Mouse (Mus musculus) olfactory bulb, adult 2 months (tissue): ENCODE data around the gene Soat1. TPM values are rescaled to one million over a fixed set of nuclear protein-coding genes. Genes with fewer than 3 reads are reported as not detected.
A peak's percentile ranks its signal among the peaks of the same experiment; 100 is the strongest.

Experiments
- H3K27ac ChIP-seq: fragments of 200-500 bp; 2 replicates; pipeline ENCODE4 v1.5.1; 2012; ENCODE audit warnings: low read depth, low read length; ENCODE audit not compliant: insufficient read depth
- H3K4me1 ChIP-seq: fragments of 200-500 bp; 2 replicates; pipeline ENCODE4 v1.6.1; 2012; ENCODE audit warnings: low read length; ENCODE audit not compliant: control insufficient read depth, insufficient read depth
- H3K4me3 ChIP-seq: fragments of 200-500 bp; 2 replicates; pipeline ENCODE4 v1.5.1; 2012; ENCODE audit warnings: mild to moderate bottlenecking, low read depth, low read length, moderate library complexity; ENCODE audit not compliant: insufficient read depth
- CTCF ChIP-seq: fragments of 200-500 bp; IDR thresholded peaks from 2 replicates; pipeline ENCODE4 v1.5.1; 2012; ENCODE audit warnings: low read depth, mild to moderate bottlenecking, low read length, moderate library complexity; ENCODE audit not compliant: insufficient read depth
- POLR2A ChIP-seq: fragments of 200-500 bp; IDR thresholded peaks from 2 replicates; pipeline ENCODE4 v1.6.1; 2012; ENCODE audit warnings: mild to moderate bottlenecking, low read depth, low read length, moderate library complexity; ENCODE audit not compliant: insufficient read depth
- WGBS: fragments of 180-500 bp; shearing (Covaris S2); methylation state at CpG from one replicate; pipeline ENCODE4 v1.1.7; 2018; 5-methylcytosine and 5-hydroxymethylcytosine counted together
- polyA plus RNA-seq: library from polyadenylated mRNA; stranded (reverse); fragments of >200 nt; gene quantifications from 2 replicates; pipeline ENCODE4 v1.2.4, GENCODE M21; 2012; ENCODE audit warnings: low replicate concordance; ENCODE audit not compliant: missing spikeins, insufficient read depth, insufficient read length

The Soat1 gene
- polyA plus RNA-seq, 1 experiment = not detected

DNA sequence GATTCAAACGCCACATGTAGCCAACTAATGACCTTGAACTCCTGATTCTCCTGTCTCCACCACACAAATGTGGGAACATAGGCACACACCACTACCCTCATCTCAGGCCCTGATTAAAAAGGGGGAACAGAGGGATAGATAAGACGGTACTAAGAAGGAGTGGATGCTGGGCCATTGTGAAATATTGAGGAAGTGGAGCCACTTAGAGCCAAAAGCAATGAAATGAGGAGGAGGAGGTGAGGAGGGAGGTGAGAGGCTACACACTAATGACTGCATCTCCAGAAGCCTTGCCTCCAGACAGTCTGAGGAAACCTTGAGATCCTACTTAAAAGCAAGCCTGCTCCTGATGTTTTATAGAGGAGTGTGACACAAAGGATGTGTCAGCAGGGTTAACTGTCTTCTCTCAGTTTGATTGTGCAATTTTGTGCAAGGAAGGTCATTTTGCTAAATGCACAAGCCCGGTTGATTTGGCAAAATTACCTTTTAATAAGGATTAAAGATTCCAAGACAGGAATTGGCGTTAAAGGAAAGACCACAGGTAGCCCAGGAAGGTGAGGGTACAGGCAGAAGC is 17.2 kb upstream of the Soat1 start:
- 94% methylated on average over 4 of the region's 4 CpGs for WGBS
- no peak for TF ChIP-seq POLR2A
- Histone ChIP-seq H3K4me1 (peaks cover 2% of the 10 kb centered on the region; the same call in 1 of the 2 replicates), H3K4me3 (no peak overlapping the region), H3K27ac (no peak overlapping the region)

DNA sequence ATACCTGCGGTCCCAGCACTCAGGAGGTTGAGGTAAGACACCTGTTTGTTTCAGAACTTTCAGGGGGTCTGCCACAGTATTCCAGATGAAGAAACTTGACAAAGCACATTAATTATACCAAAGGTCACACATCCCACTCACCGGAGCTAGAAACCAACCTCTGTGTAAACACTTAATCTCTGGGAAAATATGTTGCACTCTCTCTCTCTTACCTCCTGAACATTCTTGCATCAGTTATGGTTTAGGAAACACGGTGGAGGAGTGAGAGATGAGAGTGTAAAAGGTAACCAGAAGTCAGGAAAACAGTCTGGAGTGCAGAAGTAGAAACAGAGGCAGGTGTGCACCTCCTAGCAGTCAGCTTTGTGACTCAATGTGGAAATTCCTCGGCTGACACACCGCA is 13.9 kb upstream of the Soat1 start:
- Histone ChIP-seq H3K27ac (no peak overlapping the region), H3K4me3 (no peak overlapping the region), H3K4me1 (no peaks in the 10 kb centered on the region)
- TF ChIP-seq POLR2A = no peak
- TF ChIP-seq CTCF = no peak
- WGBS = 85% methylated on average over 5 of the region's 5 CpGs

DNA sequence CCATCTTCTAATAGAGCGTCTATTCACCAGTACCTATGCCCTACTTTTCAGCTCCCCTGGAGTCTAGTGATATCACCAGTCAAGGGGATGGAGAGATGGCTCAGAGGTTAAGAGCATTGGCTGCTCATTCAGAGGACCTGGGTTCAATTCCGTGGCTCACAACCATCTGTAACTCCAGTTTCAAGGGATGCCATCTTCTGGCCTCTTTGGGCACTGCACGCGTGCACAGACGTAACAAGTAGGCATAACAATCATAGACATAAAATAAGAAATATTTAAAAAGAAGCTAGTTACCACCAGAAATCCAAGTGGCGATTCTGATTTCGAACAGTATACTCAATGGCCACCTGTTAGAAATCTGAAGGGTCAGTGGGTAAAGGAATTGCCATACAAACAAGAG is 13.4 kb upstream of the Soat1 start:
- WGBS = 97% methylated on average over 7 of the region's 7 CpGs
- H3K4me3 ChIP-seq = no peak overlapping the region
- no peak overlapping the region for H3K27ac ChIP-seq
- TF ChIP-seq POLR2A (no peak), CTCF (no peak)
- H3K4me1 ChIP-seq = no peaks in the 10 kb centered on the region

DNA sequence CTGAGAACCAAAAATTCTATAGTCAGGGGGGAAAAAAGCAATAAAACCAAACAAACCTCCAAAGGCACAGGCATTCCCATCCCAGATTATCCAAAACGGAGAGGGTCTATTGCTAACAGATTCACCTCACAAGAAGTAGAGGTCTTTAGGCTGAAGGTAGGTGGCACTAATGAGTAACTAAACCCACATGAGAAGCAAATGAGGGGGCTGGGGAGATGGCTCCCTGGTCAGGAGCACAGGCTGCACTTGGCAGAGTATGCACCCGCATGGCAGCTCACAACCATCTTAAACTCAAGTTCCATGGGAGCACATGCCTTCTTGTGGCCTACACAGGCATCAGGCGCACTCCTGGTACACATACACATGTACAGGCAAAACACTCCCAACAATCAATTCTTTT is 7.7 kb upstream of the Soat1 start:
- H3K4me1 ChIP-seq = no peaks in the 10 kb centered on the region
- H3K4me3 ChIP-seq = no peak overlapping the region
- no peak for TF ChIP-seq CTCF
- no peak for TF ChIP-seq POLR2A
- H3K27ac ChIP-seq = no peak overlapping the region
- 92% methylated on average over 3 of the region's 3 CpGs for WGBS

DNA sequence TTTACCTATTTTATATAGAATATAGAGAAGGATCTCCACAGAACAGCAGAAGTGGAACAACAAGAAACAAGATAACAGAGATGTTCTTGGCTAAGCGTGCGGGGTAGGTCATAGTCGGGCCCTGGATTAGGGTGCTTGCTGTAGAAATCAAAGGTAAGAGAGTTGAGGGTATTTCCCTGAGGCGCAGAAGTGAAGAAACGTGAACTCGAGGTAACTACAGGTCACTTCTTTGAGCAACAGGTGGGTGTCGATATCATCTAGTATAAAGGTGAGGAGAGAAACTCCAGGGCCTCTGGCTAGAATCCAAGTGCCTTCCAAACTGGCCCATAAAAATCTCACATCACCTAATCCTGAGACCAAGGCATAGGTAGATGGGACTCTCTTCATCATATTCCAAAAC is 2.4 kb upstream of the Soat1 start:
- WGBS = 72% methylated on average over 7 of the region's 7 CpGs
- TF ChIP-seq CTCF (no peak), POLR2A (no peak)
- H3K4me1 ChIP-seq = peaks cover 7% of the 10 kb centered on the region
- H3K4me3 ChIP-seq = no peak overlapping the region
- no peak overlapping the region for H3K27ac ChIP-seq

DNA sequence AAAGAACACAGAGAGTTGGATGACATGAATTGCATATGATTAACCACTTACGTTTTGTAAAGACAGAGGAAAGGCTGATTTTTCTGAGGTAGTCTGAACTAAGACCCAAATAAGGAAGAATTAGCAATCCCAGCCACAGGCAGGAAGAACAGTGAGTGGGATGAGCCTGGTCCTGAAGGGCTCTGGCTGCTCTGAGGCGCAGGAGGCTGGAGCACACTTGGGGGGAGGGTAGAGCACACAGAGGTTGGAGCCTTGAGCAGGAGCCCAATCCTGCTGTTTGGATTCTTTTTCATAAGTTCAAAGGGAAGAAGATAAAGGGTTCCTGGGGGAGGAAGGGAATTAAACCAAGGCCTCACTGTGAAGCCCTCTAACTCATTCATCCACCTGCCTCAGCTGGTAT is 1.9 kb upstream of the Soat1 start:
- WGBS = 40% methylated on average over 2 of the region's 2 CpGs

DNA sequence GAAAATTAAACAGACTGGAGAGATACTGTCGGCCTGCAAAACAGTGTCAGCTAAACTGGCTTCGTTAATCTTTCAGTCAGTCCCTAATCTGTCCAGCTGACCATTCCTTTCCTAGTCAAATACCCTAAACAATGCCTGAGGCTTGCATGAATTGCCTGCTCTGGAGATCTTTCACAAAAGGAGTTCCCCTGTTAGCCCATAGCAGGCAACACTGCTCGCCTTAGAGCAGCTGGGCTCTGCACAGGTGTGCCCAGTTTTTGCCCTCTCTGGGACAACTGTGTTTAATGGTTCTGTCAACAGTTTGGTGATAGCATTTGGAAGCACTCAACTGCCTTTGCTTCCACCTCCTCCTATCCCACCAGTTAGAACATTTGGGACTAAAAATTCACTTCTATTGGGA is 723 bp upstream of the Soat1 start:
- WGBS = 78% methylated on average over 3 of the region's 3 CpGs
- TF ChIP-seq CTCF (no peak), POLR2A (no peak)
- no peak overlapping the region for H3K4me3 ChIP-seq
- H3K27ac ChIP-seq = no peak overlapping the region
- H3K4me1 ChIP-seq = peaks cover 7% of the 10 kb centered on the region

More for the DNA sequence above, 1.9 kb upstream of the Soat1 start:
- Histone ChIP-seq H3K4me3 (no peak overlapping the region), H3K27ac (no peak overlapping the region), H3K4me1 (peaks cover 7% of the 10 kb centered on the region)
- TF ChIP-seq POLR2A = no peak
- TF ChIP-seq CTCF = no peak

DNA sequence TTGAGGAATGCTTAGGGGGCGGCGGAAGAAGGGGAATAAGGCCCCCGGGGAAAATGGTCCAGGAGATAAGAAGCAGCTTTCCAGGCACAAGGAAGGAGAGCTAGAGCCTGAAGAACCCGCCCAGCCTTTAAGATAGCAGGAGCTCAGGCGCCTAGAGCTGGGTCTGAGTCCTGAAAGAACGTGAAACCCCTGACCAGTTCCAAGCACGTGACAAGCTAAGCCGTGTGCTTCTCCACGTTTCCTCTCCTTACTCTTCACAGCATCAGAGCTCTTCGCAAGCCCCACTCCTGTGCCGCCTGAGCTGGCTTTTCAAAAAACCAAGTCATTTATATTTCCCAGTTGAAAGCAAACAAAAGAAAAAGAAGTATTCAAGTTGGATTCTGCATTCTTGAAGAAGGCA is 1.1 kb downstream of the Soat1 start:
- Histone ChIP-seq H3K4me3 (peak overlapping the region; percentile 36), H3K4me1 (peaks cover 10% of the 10 kb centered on the region), H3K27ac (no peak overlapping the region)
- 11% methylated on average over 11 of the region's 11 CpGs for WGBS
- TF ChIP-seq CTCF = no peak
- TF ChIP-seq POLR2A = no peak

DNA sequence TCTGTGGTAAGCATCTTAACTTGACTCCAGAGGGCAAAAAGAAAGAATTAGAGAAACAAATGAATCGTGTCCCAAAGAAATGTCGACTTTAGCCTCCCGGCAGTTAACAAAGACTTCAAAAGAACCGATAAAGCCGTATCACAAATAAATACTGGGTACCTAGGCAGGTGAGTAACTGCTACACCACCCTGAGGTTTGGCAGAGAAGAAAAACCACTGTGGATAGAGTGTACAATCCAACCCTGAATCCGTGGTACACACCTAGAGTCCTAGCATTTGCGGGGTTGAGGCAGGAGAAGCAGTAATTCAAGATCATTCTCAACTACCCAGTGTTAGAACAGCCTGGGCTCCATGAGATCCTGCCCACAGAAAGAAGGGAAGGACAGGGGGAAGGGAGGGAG is 2.2 kb downstream of the Soat1 start:
- H3K4me1 ChIP-seq = peaks cover 14% of the 10 kb centered on the region
- WGBS = 88% methylated on average over 7 of the region's 7 CpGs
- no peak overlapping the region for H3K4me3 ChIP-seq
- no peak overlapping the region for H3K27ac ChIP-seq
- no peak for TF ChIP-seq CTCF
- no peak for TF ChIP-seq POLR2A

DNA sequence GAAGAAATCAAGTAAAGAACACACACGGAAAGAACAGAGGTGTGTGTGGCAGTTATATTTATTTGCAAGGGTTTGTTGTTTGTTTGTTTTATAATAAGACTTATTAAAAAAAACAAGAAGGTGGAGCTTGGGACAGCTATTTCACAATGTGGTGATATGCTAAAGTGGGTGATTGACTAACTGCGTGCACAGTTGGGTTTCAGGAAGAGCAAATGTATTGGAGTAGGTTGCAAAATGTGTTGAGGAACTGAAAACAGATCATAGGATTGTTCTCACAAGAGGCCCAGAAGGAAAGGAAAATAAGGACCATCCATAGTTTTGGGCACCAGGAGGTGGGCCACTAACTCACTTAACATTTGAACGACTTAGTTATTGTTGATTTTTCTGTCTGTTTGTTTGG is 3.1 kb downstream of the Soat1 start:
- H3K4me3 ChIP-seq = no peak overlapping the region
- H3K27ac ChIP-seq = no peak overlapping the region
- H3K4me1 ChIP-seq = peaks cover 14% of the 10 kb centered on the region
- 92% methylated on average over 3 of the region's 3 CpGs for WGBS
- TF ChIP-seq CTCF (no peak), POLR2A (no peak)
